Mouse (Mus musculus): ENCODE results near the gene Nxn. TPM values are rescaled to one million over a fixed set of nuclear protein-coding genes. Genes with fewer than 3 reads are reported as not detected.
A peak's percentile ranks its signal among the peaks of the same experiment; 100 is the strongest.

Gene Nxn
- polyA plus RNA-seq, 1 experiment from 2014 or later, result 59.5 TPM

DNA sequence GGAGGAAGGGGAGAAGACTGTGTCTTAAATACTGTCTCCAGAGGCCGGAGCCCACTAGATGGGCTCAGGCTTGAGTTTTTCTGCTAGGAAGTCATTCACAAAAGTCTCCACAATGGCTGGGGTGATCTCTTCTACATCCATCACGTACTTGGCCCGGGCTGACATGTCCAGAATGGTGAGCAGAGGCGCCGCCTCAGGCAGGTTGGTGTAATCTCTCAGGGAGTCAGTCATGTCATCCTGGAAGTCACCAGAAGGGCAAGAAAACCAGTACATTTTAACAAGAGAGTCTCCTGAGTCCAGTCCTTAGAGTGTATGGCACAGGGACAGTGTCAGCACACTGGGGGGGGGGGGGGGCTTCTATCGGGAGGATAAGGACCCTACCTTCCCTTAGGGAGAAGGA lies 140.4 kb downstream of the Nxn start:
- WGBS, result 91% methylated on average over 6 of the region's 6 CpGs
- peaks cover 49% of the 10 kb centered on the region for H3K36me3 ChIP-seq

DNA sequence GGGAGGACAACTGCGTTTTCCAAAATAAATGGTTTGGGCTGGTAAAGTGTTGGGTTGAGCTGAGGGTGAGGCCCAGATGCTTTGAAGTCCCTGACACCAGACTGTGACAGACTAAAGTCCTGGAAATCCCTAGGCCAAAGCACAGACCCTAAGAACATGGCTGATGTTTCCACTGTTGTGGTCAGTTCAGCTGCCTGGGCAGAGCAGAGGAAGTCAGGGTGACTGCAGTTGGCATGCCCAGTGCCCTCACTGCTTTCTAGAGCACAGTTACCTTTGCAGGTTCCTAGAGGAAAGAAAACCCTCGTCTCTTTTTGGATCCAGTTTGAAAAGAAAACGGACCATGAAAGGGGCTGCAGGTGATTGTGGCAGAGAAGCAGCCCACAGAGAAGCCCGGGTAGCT lies 141.6 kb downstream of the Nxn start:
- H3K4me3 ChIP-seq, result no peak overlapping the region
- H3K4me1 ChIP-seq, result peaks cover 81% of the 10 kb centered on the region
- WGBS, result 81% methylated on average over 4 of the region's 4 CpGs
- H3K27me3 ChIP-seq (ENCODE audit: low read depth, poor library complexity, severe bottlenecking), result no peaks in the 10 kb centered on the region
- no peaks in the 10 kb centered on the region for H3K9me3 ChIP-seq (replicated peaks)
- peaks cover 49% of the 10 kb centered on the region for H3K36me3 ChIP-seq
- DNase-seq (ENCODE audit: low spot score), result no peak
- H3K27ac ChIP-seq (replicated peaks), result peak overlapping the region; percentile 47; the same call in 1 of the 2 replicates

More for the DNA sequence above, 140.4 kb downstream of the Nxn start:
- Histone ChIP-seq H3K4me1 (peaks cover 89% of the 10 kb centered on the region), H3K9me3 (replicated peaks) (no peaks in the 10 kb centered on the region), H3K4me3 (no peak overlapping the region), H3K27me3 (ENCODE audit: low read depth, poor library complexity, severe bottlenecking) (no peaks in the 10 kb centered on the region), H3K27ac (replicated peaks) (peak overlapping the region; percentile 92)
- DNase-seq (ENCODE audit: low spot score), result no peak

- H3K4me1 ChIP-seq, result peaks cover 68% of the 10 kb centered on the region
- 61% methylated on average over 5 of the region's 5 CpGs for WGBS
Measured at GRCm38 (mm10) chr11:76256129-76256528, 142.8 kb downstream of the Nxn start.

DNA sequence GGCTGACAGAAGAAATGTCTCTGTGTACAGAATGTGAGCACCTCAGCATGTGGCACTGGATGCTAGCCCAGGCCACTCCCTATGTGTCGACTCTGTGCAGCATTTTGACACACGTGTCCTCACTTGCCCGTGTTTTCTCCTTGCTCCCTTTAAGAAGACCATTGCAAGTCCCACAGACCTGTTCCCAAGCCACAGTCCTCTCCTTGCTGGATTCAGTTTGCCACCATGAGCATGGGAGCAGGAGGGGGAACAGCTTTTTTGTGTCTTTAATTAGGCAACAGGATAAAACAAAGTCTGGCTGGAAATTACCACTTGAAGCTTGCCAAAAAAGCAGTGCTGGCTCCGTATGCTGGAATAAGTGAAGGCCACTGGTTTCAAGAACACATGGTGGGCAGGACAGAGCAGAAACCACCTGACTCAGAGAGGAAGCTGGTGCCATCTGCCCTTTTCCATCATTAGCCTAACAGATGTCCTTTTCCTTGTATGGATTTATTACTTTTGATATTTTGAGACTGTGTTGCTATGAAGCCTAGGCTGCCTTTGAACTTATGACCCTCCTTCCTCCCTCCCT lies 143.4 kb downstream of the Nxn start:
- no peak for DNase-seq (ENCODE audit: low spot score)
- Histone ChIP-seq H3K4me3 (no peak overlapping the region), H3K27me3 (ENCODE audit: low read depth, poor library complexity, severe bottlenecking) (no peaks in the 10 kb centered on the region), H3K9me3 (replicated peaks) (no peaks in the 10 kb centered on the region), H3K27ac (replicated peaks) (peak overlapping the region; percentile 46; the same call in 1 of the 2 replicates), H3K36me3 (peaks cover 43% of the 10 kb centered on the region), H3K4me1 (peaks cover 62% of the 10 kb centered on the region)
- 75% methylated on average over 4 of the region's 4 CpGs for WGBS

More at GRCm38 (mm10) chr11:76256129-76256528, 142.8 kb downstream of the Nxn start:
- Histone ChIP-seq H3K27me3 (ENCODE audit: low read depth, poor library complexity, severe bottlenecking) (no peaks in the 10 kb centered on the region), H3K9me3 (replicated peaks) (no peaks in the 10 kb centered on the region), H3K4me3 (no peak overlapping the region), H3K36me3 (peaks cover 43% of the 10 kb centered on the region), H3K27ac (replicated peaks) (peak overlapping the region; percentile 11; the same call in 1 of the 2 replicates)
- no peak for DNase-seq (ENCODE audit: low spot score)

DNA sequence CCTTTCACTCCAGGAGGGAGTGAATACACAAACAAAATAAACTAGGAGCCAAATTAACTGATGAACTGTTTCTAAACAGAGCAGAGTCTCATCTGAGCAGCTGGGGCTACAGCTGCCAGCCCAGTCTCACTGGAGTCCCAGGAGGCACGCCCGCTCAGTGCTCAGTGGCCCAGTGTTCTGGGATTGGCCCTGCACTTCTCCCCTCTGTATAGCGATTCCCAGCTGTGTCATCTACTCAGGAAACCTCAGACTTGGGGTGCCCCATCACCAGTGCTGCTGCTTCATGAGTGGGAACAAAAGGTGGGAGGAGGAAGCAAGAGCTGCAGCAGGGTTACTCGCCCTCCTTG lies 145.0 kb downstream of the Nxn start:
- 83% methylated on average over 4 of the region's 4 CpGs for WGBS
- Histone ChIP-seq H3K4me1 (peaks cover 46% of the 10 kb centered on the region), H3K27ac (replicated peaks) (peak overlapping the region; percentile 63), H3K9me3 (replicated peaks) (no peaks in the 10 kb centered on the region), H3K4me3 (no peak overlapping the region), H3K27me3 (ENCODE audit: low read depth, poor library complexity, severe bottlenecking) (no peaks in the 10 kb centered on the region), H3K36me3 (peaks cover 54% of the 10 kb centered on the region)
- DNase-seq (ENCODE audit: low spot score), result no peak

GRCm38 (mm10) chr11:76253145-76253917 lies 145.6 kb downstream of the Nxn start:
- Histone ChIP-seq H3K27me3 (ENCODE audit: low read depth, poor library complexity, severe bottlenecking) (no peaks in the 10 kb centered on the region), H3K36me3 (peaks cover 54% of the 10 kb centered on the region), H3K9me3 (replicated peaks) (no peaks in the 10 kb centered on the region), H3K27ac (replicated peaks) (peak overlapping the region; percentile 63; the same call in 1 of the 2 replicates), H3K4me3 (no peak overlapping the region), H3K4me1 (peaks cover 40% of the 10 kb centered on the region)
- 55% methylated on average over 5 of the region's 5 CpGs for WGBS
- DNase-seq (ENCODE audit: low spot score), result peak; percentile 85

DNA sequence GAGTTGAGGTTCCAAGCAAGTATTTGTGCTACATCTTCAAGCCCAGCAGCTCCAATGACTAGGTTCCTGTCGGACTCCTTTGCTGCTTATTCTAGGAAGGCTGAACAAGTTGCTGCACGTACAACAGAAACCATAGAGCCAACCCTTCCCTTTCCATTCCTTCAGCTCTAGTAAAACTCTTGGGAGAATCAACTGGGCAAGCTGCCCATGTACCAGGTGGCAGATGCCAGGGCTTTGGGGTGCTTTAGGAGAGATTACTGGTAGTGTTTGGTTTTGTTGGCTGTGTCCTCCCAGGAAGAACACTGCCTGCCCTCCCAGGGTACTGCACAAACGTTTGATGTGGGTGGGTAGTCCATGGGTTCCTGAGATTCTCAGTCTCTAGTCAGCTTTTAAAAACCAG lies 146.9 kb downstream of the Nxn start:
- 58% methylated on average over 3 of the region's 3 CpGs for WGBS
- Histone ChIP-seq H3K9me3 (replicated peaks) (no peaks in the 10 kb centered on the region), H3K27ac (replicated peaks) (no peak overlapping the region), H3K4me1 (peaks cover 27% of the 10 kb centered on the region), H3K4me3 (no peak overlapping the region), H3K36me3 (peaks cover 50% of the 10 kb centered on the region), H3K27me3 (ENCODE audit: low read depth, poor library complexity, severe bottlenecking) (no peaks in the 10 kb centered on the region)
- no peak for DNase-seq (ENCODE audit: low spot score)

GRCm38 (mm10) chr11:76247239-76247638 lies 151.7 kb downstream of the Nxn start:
- Histone ChIP-seq H3K9me3 (replicated peaks) (no peaks in the 10 kb centered on the region), H3K27me3 (ENCODE audit: low read depth, poor library complexity, severe bottlenecking) (no peaks in the 10 kb centered on the region), H3K4me3 (no peak overlapping the region), H3K27ac (replicated peaks) (no peak overlapping the region), H3K4me1 (peaks cover 20% of the 10 kb centered on the region), H3K36me3 (peaks cover 38% of the 10 kb centered on the region)
- no peak for DNase-seq (ENCODE audit: low spot score)
- WGBS, result 65% methylated on average over 2 of the region's 2 CpGs

DNA sequence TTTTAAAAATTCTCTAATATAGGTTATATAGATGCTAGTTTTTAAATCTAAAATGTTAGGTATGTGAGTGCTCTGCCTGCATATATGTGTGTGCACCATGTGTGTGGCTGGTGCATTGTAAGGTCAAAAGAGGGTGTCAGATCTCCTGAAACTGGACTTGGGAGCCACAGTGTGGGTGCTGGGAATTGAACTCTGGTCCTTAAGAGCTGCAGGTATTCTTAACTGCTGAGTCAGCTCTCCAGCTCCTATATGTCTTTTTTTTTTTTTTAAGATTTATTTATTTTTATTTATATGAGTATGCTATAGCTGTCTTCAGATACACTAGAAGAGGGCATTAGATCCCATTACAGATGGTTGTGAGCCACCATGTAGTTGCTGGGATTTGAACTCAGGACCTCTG lies 152.5 kb downstream of the Nxn start:
- Histone ChIP-seq H3K27me3 (ENCODE audit: low read depth, poor library complexity, severe bottlenecking) (no peaks in the 10 kb centered on the region), H3K9me3 (replicated peaks) (no peaks in the 10 kb centered on the region), H3K27ac (replicated peaks) (no peak overlapping the region), H3K4me1 (peaks cover 25% of the 10 kb centered on the region), H3K4me3 (no peak overlapping the region), H3K36me3 (peaks cover 38% of the 10 kb centered on the region)
- no peak for DNase-seq (ENCODE audit: low spot score)

DNA sequence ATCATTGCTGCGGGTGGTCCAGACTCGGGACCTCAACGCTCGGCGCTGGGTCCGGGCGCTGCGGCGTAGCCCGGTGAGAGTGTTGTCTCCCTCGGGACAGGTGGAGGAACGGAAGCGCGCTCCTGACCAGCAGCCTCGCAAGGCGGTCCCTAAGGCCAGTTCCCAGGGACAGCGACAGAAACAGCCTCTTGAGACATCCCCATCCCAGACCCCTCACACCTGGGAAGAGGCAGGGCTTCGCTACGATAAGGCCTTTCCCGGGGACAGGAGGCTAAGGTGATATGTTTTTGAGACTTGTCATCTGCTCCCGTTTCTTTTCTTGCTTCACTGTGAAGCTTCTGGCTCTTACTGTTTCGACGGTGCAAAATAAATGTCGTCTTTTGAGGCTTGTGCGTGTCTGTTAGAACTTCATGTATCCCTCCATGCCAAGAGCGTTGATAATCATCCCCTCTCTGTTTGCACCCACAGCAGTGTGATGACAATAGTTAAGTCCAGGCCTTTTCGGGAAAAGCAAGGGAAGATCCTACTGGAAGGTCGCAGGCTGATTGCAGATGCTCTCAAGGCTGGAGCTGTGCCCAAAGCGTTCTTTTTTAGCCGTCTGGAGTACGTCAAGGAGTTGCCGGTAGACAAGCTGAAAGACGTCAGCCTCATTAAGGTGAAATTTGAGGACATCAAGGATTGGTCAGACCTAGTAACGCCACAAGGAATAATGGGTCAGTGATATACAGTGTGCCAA lies 155.0 kb downstream of the Nxn start:
- peak overlapping the region; percentile 87 for H3K27ac ChIP-seq (replicated peaks)
- DNase-seq (ENCODE audit: low spot score), result no peak
- H3K4me3 ChIP-seq, result peak overlapping the region; percentile 72
- peaks cover 37% of the 10 kb centered on the region for H3K36me3 ChIP-seq
- H3K9me3 ChIP-seq (replicated peaks), result no peaks in the 10 kb centered on the region
- H3K27me3 ChIP-seq (ENCODE audit: low read depth, poor library complexity, severe bottlenecking), result no peaks in the 10 kb centered on the region
- 6% methylated on average over 34 of the region's 34 CpGs for WGBS
- H3K4me1 ChIP-seq, result peaks cover 25% of the 10 kb centered on the region

DNA sequence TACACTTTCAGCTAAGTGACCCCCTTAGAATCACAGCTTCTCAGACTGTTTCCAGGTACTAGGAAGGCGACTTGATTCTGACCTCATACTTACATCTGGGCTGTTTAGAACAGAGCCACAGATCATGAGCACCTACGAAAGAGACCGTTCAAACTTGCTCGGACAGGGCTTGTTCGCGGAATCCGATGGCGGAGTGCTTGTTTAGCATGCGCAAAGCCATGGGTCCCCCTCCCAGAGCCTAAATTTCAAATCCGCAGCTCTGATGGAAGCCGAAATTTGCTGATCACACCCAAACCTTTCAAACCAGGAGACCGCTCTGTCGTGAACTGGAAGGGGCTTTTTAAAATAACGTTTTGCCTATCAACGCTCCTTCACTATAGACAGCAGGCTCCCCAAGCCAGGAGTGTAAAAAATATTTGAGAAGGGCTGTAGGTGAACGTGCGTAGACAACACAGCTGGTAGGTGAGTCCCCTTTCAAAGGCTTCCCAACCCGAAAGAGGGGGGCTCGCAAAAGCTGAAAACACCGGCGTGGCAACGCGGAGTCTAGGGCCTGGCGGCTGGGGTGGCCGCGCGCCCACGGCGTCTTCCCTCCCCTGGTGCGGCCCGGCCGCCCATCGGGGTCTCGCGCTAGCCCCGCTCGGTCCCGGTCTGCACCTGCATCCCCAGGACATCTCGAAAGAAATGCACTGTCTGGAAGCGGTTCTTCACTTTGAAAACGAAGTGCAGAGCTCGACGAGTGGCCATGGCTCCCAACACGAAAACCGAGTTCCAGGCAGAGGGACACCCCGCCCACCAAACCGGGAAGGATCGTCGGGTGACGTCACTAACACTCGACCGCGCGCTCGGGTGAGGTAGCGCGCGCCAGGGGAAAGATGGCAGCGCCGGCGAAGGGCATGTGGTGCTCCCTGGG lies 155.8 kb downstream of the Nxn start, which contains the start of the genes Mrm3 and Glod4:
TSS of gene Mrm3 (plus strand) at position 815 of the 910 bp plus-strand sequence.
TSS of gene Glod4 (minus strand) at position 825 of the 910 bp plus-strand sequence.
- peaks cover 38% of the 10 kb centered on the region for H3K36me3 ChIP-seq
- peak within 1 kb of the TSS; percentile 72 for H3K4me3 ChIP-seq
- no peaks in the 10 kb centered on the region for H3K9me3 ChIP-seq (replicated peaks)
- DNase-seq (ENCODE audit: low spot score), result peak; percentile 93
- H3K4me1 ChIP-seq, result peaks cover 25% of the 10 kb centered on the region
- no peaks in the 10 kb centered on the region for H3K27me3 ChIP-seq (ENCODE audit: low read depth, poor library complexity, severe bottlenecking)
- H3K27ac ChIP-seq (replicated peaks), result peak within 1 kb of the TSS; percentile 87
- under 1% methylated on average over 61 of the region's 61 CpGs for WGBS

DNA sequence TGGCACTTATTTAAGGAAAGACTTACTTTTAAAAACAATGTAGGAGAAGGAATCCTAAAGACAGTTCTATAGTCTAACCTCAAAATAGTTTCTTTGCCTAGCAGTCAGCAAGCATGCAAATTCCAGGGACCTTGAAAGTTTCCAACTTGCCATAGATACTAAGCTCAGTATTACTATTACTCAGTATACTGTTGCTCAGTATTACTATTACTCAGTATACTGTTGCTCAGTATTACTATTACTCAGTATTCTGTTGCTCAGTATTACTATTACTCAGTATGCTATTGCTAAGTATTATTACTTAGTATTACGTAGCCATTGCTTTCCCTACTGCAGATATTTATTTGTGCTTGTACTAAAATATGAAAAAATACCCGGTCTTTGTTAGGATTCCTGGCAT lies 159.2 kb downstream of the Nxn start:
- Histone ChIP-seq H3K36me3 (peaks cover 57% of the 10 kb centered on the region), H3K4me3 (no peak overlapping the region), H3K9me3 (replicated peaks) (no peaks in the 10 kb centered on the region), H3K4me1 (peaks cover 22% of the 10 kb centered on the region), H3K27me3 (ENCODE audit: low read depth, poor library complexity, severe bottlenecking) (no peaks in the 10 kb centered on the region), H3K27ac (replicated peaks) (no peak overlapping the region)
- DNase-seq (ENCODE audit: low spot score), result no peak
- WGBS, result 94% methylated on average over 2 of the region's 2 CpGs
